Mouse (Mus musculus) embryo, embryonic 11 days (tissue): Measurements from ENCODE around the gene Otulin.

Experiments
- DNase-seq: peaks from one replicate; pipeline ENCODE4 v3.0.0-alpha.2; 2015

Gene Otulin

DNA sequence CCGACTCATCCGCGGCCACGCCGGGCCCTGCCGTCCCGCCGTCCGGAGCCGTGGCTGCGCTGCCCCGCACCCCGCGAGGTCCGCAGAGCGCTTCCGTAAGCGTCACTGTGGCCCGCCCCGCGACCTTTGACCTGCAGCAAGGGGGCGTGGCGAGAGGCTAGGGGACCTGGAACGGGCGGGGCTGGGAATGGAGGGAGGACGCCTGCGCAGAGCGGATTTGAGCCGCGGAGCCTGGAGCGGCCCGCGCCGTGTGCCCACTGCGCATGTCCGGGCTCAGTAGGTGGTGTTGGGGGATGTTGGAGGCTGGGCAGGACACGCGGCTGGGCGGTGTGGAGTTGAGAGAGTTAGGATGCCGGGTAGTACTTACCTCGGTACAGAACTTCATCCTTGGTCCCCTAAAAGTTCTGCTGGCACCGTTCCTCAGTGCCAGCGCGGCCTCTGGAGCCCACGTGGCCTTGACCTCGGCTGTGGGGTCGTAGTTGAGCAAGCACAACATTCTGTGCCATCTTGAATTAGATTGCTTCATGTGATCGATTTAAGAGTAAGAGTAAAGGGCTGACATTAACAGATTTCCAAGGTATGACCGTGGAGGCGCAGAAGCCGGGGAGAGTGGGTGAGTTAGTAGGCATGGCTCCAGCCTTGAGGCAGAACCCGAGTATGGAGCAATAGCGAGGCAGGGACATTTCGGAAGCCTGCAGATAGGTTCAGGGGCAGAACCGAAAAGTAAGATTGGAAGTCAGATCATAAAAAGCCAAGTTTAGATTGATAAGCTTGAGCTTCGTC lies at the start of gene Otulin:
Gene Otulin (minus strand): TSS at position 93 of the 783 bp plus-strand sequence.
- DNase-seq, result peak; percentile 99

DNA sequence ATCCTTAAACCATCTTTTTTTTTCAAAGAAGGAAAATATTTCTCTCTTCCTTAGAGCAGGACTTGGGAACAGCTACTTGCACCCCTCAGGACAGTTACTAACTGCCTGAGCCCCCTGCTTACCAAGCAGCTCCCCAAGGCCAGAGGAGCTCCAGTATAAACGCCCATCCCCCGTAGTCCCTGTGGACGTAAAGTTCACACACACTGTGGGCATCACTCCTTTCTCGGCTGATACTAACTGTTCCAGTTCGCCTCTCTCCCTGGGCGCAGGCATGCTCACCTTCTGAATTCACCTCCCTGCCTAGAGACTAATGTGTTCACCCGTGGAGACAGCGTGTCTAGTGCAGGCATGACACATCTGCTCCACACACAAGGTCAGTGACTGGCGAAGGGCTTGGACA lies 48.0 kb upstream of the Otulin start:
- DNase-seq, result no peak

DNA sequence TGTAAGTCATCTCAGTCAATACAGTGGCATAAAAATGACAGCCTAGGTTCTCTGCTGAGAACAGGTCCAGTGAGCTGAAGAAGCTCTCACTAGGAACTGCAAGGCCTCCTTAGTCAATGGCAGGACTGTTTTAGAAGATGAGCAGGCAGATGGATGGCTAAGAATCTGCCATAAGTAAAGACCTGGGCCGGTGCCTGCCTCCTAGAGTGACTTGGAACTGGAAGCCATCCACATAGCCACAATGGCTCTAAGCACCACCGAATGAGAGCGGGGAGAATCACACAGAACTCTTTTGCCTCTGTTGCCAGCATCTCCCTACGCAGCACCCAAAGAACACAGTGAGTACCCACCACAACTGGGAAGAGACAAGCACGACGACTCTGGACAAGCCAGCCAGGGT lies 47.3 kb upstream of the Otulin start:
- no peak for DNase-seq

DNA sequence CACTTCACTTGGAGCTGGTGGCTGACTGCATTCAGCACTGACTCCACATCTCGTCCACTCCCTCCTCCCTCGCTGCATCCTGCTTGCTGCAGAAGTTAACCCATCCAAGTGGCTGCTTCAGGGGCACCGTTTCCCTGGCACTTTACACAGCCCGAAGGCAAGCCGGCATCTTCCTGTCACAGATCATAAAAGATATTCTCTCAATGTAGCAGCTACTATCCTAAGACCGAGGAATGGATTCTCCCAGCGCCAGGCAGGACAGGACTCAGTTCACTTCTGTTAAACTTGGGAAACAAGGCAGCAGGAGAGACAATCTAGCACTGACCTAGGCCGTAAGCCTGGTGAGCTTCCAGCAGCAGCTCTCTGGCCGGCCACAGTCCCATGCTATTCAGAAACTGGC lies 45.7 kb upstream of the Otulin start:
- no peak for DNase-seq

DNA sequence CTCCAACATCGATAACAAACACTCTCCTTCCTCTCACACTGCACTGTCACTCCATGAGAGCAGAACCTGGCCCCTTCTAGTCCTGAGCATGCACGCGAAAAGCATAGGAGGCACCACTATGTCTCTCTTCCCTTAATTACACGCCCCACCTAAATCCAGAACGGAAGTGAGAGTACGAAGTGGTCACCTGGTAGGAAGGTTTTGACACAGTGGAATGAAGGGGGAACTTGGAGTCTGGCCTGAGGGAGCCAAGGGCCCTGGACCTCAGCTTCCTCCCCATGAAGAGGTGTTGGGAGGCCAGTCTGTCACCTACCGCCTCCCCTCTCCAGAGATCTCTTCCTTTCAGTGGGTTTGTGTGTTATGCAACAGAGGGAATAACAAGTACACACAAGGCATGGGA lies 44.6 kb upstream of the Otulin start:
- no peak for DNase-seq

DNA sequence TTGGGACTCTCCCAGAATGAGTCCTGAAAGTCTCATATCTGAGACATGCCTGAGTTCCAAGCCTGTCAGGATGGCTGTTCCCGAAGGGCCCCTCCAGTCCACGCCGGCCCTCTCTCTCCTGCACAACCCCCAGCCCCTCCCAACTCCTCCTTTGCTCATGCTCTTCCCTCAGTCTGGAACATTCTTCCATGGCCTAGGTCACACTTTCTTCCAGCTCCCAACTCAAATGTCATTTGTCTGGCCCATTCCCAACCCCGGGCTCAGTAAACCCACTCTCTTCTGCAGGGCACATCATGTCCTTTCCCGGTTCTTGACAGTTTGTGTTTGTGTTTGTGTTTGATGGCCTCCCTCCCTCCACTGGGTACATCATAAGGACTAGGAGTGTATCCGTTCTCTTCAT lies 43.5 kb upstream of the Otulin start:
- DNase-seq, result no peak

DNA sequence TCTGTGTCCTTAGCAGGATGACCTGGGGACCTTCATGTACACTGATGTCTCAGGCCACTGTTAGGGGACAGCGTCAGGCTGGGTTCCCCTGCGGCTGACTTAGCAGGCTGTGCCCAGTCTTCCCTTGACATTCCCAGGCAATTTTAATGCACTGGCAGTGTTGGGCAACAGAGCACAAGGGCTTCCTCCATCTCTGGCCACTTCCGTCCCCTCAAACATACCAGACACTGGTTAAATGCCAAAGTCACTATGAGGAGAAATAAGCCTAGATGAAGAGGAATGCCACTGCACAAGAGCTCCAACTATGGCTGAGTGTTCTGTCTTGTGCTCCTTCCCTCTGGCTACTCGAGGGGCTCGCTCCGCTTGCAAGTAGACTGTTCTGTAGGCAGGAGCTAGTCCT lies 42.7 kb upstream of the Otulin start:
- no peak for DNase-seq

DNA sequence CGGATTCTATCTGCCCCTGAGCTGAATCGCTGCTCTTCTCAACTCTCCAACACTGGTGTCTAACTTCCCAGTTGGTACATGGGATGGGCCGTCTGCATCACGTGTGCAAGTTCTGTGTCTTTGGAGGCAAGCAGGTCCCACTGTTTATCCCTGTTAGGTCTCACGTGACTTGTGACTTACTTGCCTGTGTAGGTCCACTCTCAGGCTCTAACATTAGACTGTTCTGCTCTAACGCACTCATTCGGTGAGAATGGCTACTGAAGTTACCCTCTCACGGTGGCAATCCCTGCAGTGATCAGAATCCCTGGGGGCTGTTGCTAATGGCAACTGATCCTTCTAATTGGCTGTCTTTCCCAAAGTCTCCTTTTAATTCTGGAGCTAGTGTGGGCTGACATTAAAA lies 41.8 kb upstream of the Otulin start:
- DNase-seq, result no peak

DNA sequence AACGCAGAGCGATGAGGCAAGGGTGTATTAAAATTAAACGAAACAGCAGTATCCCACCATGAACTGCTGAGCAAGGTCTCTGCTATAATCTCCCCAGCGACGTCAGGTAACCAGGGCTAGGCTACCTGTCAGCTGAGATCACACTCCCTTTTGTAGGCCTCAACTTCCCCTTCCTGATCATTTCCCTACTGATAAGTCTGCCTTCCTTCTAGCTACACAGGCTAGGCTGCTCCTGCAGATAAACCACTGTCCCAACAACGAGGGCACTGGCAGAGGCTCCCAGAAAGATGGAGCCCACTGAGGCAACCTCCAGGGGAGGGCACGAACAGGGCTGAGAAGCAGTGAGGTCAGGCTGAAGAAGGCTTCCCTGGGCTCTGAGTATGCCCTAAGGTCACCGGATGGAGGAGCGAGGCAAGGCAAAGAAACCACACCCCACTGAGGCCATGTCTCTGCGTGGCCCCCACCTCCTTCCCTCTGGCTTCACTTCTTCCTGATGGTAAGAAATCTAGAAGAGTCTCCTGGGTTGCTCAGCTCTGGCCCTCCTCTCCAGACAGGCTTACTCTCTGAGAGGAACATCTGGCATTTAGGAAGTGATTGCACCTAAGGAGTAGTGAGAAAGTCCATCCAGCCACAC lies 41.2 kb upstream of the Otulin start:
- DNase-seq, result no peak

DNA sequence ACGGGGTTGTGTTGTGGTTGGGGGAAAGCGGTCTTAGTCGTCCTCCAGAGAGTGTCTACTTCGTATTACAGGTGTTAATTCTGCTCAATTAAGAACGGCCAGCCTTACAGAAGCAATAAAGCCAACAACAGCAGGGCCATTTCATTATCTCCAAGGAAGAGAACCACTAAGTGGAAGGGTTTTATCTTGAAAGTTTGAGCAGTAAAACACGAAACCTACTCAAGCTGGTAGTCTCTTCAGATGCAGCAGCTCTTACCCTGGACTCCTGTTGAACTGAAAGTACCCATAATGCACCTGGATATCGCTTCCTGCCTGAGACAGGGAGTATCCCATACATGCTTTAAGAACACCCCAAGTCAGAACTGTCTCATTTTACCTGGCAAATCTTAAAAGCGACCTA lies 40.2 kb upstream of the Otulin start:
- DNase-seq, result no peak

DNA sequence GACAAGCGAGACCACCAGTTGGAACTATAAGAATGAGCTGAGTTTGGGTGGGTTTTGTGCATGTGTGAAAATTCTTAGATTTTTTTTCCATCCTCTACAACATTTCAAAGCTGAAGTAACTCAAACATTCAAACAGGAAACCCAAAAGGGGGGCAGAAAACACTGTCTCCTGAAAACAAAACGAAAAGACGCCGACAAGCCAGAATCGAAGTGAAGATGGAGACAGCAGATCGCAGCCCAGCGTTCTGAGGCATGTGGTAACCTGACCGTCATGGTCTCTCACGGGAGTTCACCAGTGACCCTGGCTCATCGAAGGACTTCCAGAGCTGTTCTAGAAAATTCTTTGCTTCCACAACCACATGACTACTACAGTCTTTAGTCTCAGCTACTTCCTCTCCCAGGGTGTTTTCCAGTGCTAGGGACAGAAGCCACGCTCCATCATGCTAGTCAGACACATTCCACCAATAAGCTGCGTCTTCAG lies 39.5 kb upstream of the Otulin start:
- DNase-seq, result no peak

DNA sequence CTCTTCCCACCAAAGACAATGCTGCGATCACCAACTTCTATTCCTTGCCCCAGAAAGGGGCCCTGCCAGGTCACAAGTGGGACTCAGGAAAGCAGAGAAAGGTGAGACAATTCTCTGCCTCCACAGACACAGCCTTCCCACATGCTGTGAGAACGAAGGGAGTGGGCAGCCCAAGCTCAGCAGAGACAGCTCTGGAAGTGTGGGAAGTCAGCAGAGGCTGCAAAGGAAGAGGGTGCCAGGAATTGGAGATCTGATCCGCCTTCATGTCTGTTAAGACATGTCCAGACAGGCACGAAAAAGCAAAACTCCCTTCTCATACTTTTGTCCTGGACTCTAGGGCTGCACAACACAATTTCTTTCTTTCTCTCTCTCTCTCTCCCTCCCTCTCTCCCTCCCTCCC lies 38.8 kb upstream of the Otulin start:
- DNase-seq, result no peak

DNA sequence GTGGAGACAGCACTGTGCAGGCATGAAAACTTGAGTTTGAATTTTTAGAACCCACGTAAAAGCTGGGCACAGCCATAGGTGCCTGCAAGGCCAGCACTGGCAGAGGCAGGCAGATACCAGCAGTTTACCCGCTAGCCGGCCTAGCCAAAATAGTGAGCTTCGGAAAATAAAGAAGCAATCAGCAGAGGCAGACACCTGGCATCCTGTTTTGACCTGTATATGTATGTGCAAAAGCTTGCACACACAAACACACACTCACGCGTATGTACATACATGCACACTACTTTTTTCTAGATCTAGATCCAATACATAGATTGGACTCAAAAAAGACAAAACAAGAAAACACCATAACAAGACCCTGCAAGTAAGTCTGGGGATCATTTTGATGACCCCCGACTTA lies 38.1 kb upstream of the Otulin start:
- DNase-seq, result no peak

DNA sequence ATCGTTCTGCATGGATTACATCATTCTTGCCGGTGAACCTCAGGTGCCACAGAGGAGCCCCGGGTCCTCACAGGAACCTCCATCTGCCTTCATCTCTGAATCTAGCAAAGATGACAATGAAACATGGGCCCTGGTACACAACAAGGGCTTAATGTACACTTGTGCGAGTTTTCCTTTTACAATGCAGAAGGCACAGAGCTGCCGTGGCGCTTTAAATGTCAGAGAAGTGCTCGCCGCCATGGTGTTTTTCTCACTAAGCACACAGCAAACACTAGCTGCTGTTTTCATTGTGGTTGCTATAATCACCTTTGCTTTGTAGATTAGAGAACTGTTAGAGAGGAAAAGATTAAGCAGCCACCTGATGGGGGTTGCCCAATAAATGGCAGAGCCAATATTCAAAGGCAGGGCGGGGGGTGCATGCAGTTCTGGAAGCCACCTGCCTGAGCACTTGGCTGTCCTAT lies 37.5 kb upstream of the Otulin start:
- DNase-seq, result no peak

DNA sequence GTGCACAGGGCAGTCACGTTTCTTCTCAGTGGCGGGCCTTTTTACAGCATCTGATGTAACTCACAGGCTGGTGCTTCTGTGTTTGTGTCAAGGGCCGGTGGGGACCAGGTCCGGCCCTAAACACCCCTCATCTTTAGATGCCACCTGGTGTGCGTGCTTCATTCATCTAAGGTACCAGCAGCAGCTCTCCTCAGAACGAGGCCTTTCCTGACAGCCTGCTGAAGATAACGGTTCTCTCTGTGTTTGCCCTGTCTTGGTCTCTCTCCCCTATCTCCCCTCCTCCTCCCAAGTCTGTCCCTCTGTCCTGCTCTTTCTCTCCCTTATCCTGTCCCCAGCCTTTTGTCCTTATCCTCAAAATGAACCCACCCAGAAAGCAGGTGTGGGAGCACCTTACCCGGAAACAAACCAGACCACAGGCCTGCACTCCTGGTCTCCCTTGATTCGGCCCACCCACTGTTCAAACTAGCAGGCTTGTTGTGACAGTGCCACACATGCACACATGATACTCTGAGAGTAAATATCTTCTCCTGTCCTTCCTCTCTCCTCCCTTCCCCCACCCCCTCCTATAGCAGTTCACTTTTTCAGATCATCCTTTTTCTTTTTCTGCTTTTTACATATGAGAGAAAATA lies 36.5 kb upstream of the Otulin start:
- DNase-seq, result no peak

DNA sequence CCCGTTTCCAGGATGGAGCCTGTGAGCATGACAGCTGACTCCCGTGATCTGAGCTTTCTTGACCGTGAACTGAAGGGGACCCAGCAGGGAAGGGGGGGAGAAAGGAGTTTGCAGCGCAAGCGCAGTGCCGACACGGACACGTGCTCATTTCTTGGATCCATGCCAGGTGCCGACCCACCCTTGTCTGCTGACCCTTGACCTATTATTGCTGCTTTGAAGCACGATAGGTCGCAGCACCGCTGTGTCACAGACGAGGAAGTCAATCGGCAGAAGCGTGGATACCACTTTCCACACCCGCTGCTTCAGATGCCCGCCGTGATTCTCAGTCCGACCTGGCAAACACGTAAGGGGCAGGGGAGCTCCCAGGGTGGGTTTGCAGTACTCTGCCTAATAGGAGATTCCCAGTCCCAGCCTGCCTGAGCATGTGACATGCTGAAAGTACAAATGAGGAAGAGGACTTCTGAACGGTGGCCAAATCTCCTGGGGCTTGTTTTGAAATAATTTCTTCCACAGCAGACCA lies 35.0 kb upstream of the Otulin start:
- peak; percentile 46 for DNase-seq

DNA sequence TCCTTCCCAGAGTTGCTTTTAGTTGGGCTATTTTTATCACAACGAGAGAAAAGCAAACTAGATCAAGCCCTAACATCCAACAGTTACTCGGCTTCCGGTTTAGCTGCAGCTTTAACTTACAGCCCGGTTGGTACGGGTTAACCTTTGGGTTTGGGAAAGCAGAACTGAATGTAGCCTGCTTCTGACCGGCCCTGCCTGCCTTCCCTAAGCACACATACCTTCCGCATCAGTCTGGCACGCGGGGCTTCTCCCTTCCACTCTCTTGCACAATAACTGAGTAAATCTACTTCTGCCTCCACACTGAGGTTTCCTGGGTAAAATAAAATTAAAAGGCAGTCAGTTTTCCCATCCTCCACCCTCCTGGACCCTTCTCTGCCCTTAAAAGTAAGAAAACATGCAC lies 33.6 kb upstream of the Otulin start:
- DNase-seq, result no peak

DNA sequence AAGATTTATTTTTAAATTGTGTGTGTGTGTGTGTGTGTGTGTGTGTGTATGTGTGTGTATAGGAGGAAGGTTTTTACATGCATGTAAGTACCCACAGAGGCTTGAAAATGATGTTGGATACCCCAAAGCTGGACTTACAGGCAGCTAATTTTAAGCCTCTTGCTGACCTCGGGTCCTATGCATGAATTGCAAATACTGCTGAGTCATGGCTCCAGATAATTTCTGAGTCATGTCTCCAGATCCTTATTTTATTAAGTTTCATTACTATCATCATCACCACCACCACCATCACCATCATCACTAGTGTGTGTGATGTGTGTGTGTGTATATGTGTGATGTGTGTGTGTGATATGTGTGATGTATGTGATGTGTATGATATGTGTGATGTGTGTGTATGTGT lies 32.2 kb upstream of the Otulin start:
- no peak for DNase-seq

DNA sequence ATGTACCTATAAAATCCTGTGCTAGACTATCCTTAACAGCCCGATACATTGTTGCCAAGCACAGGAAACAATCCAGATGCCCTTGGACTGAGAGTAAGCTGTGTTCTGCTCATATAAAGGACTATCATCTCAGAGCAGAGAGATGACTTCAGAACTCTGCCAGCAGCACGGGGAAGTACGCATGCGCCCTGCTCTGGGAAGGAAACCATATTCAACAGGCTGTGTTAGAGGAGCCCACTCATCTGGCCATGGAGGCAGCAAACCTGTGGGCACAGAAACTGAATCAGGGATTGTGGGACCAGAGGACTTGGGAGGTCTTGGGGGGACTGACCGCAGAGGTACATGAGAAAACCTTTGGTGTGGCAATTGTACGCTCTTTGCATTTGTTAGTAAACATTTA lies 31.2 kb upstream of the Otulin start:
- no peak for DNase-seq

DNA sequence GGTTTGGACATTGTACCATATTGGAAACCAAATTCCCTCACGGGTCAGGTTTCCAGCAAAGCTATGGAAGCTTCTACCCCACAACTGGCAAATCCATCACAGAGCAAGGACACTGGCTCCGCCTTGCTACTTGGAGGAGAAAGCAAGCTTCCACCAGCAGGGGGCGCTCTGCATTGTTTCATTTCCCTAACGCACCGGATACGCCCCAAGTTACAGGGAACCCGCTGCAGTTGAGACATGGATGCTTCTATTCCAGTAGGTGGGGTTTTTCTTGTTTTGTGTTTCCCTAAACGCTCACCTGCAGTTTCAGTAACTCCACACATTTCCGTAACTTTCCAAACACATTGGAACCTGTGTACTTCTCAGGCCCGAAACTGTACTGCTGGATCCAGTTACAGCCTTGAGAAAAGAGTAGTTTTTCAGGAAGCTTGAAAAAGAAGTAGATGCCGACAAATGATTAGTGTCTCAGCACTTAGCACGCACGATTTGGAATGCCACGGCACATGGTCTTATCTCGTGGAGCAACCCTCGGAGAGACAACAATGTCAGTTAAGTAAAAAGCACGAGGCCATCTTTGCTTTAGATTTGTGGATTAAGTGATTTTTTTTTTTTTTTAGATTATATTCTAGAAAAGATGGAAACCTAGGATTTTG lies 29.2 kb upstream of the Otulin start:
- peak; percentile 89 for DNase-seq

DNA sequence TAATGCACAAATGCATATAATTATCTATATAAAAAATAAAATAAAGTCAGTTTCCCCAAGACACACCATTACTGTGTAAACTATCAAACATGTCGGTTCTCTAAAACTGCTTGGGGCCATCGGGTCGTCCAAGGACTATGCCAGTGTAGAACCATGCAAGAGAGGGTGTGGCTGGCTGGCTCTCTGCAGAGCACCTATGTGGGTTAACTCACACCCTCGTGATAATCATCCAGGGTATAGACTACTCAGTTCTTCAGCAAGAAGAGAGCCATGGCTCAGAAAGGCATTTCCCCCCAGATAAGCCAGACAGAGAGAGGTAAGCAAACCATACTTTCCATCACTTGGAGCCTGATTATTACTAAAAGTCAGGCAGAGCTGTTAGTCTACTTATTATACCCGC lies 28.6 kb upstream of the Otulin start:
- DNase-seq, result no peak

DNA sequence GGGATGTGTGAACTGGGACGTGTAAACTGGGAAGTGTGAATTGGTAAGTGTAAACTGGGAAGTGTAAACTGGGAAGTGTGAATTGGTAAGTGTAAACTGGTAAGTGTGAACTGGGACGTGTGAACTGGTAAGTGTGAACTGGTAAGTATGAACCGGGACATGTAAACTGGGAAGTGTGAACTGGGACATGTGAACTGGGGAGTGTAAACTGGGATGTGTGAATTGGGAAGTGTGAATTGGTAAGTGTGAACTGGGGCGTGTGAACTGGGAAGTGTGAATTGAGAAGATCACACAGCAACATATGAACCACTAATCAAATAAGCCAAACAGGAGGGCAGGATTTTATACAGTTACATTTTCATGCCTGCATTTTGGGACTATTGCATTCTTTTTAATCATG lies 27.9 kb upstream of the Otulin start:
- DNase-seq, result no peak

DNA sequence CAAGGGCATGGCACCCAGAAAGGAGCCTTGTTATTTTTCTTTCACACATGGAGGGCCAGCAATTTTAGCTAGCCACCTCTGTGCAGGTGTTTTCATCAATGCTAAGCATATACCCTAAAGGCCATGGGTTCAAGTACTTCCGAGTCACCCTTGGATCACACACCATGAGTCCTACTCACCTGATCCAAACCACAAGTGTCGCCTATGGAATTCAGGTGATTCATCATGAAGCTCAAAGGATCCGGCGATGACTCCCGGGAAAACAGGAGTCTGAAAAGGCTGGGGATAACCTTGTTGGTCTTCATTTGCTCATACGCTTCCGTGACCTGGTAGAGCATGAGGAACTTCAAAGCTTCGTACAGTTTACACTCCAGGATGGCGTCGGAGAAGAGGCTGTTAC lies 27.4 kb upstream of the Otulin start:
- no peak for DNase-seq
